Mouse (Mus musculus): ENCODE data around the gene Ankrd9.

Ankrd9 gene

DNA sequence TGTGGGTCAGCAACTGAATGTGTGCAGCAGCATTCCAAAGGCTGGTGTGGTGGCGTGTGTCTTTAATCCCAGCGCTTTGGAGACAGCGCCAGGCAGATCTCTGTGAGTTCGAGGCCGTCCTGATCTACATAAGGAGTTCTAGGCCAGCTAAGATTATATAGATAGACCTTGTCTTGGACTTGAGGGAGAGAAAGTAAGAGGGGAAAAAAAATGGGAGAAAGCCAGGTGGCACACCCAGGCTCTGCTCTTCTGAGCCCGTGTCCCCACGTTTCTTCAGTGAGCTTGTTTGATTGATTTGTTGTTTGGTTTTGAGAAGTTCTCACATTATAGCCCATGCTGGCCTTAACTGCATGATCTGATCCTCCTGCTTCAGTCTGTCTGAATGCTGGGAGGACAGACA, 11.7 kb upstream of the Ankrd9 start:
- no peak for DNase-seq (ENCODE audit: low spot score)

DNA sequence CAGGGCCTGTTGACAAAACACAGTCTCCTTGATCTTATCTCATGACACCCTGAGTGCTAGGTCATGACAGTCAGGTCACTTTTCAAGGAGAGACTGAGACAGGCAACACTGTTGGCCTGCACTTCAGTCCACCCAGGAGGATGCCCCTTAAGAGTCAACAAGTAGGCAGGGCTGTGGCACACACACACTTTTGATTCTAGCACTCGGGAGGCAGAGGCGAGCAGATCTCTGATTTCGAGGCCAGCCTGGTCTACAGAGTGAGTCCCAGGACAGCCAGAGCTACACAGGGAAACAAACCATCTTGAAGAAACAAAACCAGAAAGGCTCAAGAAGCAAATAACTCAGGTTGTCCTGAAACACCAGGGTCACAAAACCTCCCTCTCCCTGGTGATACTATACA, 10.6 kb upstream of the Ankrd9 start:
- no peak for DNase-seq (ENCODE audit: low spot score)

DNA sequence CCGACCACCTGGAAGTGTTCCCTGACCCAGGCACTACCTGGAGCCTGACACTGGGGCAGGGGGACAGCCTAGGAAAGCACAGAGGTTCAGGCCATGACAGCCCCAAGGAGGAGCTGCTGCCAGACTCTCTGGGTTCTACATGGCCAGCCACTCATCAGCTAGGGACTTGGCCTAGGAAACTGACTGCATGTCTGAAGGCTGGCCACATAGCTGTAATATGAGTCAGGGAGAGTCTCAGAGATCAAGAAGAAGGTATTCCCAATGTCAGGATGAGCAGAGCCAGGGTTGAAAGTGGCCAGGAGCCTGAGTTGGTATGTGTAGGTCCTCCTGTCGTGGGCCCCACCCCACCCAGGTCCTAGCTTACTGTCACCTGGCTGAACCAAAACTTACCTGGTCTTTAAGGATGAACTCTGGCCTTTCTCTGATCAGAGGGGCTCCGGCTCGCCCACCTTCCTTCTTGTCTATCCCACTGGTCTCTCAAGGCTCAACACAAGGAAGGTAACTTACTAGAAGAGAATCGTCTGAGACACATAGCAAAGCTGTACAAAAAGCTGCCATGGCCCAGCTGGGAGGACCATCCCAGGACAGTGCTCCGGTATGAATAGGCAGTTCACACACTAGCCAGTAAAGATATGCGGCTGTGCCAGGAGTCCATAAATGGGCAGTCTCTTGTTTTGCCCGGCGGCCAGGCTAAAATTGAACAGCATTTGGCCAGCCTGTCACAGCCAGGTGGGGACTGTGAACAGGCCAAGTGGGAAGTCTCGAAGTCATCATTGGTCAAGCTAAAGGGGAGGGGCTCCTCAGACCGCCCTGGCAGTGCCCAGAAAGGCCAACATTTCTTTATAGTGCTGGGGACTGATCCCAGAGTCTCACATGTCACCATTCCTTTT, 7.9 kb upstream of the Ankrd9 start:
- DNase-seq (ENCODE audit: low spot score), result no peak

DNA sequence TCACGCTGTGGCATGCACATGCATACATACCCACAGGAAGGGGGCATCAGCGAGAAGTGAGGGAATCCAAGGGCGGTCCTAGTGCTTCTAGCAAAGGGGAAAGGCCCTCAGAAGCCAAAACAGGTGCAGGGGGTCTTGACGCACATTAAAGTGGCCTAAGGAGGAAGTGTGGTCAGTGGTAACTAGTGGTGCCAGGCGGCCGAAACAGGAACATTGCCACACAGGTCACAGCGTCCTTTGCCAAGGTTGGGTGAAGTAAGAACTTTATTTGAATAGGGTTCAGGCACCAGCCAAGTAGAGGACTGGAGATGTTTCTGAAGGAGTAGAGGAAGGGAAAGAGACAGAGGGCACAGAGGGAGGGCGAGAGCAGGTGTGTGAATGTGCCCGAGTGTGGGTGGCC, 6.3 kb upstream of the Ankrd9 start:
- DNase-seq (ENCODE audit: low spot score), result no peak

DNA sequence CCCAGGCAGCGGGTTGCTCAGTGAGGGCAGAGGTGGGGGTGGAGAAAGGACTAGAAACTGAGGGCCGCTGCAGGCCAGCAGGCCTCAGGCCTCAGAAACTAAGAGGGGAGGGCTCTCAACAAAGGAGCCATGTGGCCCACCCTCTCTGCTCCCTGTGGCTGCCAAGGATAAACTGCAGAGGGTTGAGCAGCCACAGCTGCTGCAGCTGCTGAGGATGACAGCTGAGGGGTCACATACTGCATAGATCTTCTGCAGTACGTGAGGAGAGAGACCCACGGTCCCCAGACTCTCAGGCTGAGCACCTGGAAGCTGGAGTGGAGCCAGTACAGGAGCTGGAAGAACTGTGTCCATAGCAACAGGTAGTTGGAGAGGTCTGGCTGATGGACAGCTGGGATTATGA, 5.8 kb upstream of the Ankrd9 start:
- DNase-seq (ENCODE audit: low spot score), result no peak

DNA sequence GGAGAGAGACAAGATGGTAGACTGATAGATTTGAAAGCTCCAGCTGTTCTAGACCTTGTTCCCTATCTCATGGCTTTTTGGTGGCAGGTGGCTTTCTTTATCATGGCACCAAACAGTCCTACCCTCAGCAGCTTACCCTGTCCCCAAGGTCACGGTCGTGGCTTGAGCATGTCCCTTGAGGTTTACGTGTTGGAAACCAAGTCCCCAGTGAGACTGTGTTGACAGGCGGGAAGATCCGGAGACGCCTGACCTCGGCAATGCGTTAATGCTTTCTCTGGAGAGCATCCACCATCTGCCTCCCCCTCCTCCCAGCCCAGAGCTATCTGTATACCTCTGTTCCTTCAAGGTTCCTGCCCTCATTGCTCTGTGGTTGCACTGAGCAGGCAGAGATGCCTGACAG, 4.9 kb upstream of the Ankrd9 start:
- DNase-seq (ENCODE audit: low spot score), result no peak

DNA sequence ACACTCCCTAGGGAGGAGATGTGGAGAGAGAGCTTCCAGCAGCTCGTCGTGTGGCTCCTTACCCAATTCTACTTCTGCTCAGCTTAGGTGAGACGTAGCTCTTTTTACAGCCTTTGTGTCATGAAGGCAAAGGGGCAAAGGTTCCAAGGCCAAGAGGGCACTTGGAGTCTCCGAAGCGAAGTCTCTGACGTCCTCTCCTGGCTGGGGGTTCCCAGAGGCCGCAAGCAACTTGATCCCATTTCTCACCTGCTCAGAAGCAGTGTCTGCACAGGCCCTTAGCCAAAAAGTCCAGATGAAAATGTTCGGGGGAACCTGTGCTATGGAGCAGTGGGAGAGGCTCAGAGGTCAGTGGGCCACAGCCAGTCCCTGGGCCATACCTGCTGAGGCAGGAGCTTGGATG, 4.2 kb upstream of the Ankrd9 start:
- no peak for DNase-seq (ENCODE audit: low spot score)

DNA sequence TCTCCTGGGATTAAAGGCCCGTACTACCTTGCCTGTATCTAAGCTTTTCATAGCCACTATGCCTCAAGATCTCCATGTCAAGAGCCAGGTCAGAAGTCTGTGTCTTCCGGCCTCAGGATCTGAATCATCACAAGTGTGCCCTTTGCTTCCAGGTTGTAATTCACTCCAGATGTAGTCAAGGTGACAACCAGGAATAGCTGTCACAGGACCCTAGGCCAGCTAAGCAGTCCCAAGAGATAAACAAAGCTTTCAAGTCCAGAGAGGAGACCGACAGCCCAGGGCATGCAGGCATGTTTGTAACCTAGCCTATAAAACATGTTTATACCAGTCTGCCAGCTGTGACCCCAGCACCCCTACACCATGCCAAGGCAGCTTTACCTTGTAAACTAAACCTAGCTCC, 2.9 kb upstream of the Ankrd9 start:
- DNase-seq (ENCODE audit: low spot score), result no peak

DNA sequence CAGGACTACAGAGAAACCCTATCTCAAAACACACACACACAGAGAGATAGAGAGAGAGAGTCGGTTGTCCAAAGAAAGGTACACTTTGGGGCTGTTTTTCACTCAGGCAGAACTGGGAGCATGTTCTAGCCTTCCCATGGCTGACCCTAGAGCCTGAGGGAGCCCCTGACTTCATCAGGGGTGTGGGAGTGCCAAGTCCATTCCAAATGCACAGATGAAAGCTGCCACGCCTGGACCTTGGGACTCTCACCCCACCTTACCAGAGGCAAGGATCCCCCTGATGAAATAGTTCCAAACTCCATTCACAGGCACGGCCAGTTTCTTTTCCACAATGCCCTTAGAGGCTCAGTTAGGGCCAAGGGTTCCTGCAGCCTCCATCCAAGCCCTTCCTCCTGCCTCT, 968 bp upstream of the Ankrd9 start:
- no peak for DNase-seq (ENCODE audit: low spot score)

DNA sequence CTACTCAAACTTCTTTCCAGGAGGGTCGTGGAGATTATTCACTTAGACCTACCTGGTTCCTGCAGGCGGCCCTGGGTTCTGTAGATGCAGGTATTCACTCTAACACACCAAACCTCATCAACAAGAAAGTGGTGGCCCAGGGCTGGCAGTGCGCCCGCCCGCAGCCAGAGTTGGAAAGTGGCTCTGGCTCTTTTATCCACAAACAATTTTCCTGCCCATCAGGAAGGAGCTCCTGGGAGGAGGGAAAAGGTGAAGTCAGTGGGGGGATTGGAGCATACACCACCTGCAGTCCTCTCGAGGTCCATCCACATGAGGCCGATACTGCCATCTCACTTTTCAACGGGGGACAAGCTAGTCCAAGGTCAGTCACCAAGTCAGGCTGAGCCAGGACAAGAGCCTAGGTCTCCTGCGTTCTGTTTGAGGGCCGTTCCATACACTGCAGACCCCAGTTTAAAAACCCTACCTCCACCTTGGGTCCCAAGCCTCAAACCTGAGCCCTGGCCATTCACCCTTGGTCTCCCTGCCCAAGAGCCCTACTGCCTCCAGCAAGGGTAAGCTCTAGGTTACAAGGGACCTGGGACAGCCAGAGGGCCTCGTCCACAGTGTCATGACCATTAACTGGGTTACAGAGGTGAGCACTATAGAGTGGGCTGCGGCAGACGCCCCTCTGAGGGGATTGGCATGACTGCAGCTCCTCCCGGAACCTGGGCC, 789 bp downstream of the Ankrd9 start:
- DNase-seq (ENCODE audit: low spot score), result no peak

DNA sequence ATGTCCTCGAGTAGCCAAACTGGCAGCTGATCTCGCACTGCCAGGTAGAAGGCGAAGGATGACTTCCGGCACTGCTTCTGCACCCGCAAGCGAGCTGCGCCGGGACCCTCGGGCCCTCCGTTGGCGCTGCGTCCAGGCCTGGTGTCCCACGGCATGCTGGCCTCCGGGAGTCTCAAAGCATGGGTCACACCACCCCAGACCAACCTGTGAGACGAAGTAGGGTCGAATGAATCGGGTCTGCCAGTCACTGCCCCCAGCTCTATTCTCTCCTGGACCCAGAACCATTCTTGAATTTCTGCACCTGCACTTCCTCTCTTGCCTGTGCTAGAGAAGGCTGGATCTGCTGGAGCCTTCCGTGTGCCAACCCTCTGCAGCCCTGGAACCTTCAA, 1.5 kb downstream of the Ankrd9 start:
- DNase-seq (ENCODE audit: low spot score), result no peak

DNA sequence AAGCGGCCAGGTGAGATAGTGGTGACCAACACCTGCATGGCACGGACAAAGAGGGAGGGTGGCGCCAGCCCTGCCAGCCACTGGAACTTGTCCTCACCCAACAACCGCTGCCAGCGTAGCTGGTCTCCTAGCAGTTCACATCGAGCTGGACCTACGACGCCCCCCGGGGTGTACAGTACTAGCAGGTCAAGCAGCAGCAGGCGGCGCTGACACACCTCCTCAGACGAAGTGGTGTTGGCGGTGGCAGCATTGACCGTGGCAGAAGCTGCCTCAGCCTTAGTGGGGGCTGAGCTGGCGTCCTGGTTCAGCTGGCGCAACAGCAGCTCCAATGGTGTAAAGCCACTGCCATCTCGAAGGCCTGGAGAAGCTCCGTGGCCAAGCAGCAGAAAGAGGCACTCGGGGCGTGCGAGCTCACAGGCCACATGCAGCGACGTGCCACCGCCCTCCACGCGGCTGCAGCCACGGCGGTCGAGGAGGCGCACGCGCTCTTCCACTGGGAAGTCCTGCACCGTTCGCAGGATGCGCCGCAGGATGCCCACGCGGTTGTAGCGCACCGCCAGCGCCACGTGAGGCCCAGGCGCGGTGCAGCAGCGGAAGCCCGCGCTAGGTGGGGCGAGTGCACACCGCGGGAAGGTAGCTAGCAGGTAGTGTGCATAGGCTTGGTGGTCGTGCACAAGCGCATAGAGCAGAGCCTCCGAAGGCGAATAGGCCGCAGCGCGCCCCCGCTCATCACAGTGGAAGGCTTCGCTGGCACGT, 2.1 kb downstream of the Ankrd9 start:
- DNase-seq (ENCODE audit: low spot score), result no peak

DNA sequence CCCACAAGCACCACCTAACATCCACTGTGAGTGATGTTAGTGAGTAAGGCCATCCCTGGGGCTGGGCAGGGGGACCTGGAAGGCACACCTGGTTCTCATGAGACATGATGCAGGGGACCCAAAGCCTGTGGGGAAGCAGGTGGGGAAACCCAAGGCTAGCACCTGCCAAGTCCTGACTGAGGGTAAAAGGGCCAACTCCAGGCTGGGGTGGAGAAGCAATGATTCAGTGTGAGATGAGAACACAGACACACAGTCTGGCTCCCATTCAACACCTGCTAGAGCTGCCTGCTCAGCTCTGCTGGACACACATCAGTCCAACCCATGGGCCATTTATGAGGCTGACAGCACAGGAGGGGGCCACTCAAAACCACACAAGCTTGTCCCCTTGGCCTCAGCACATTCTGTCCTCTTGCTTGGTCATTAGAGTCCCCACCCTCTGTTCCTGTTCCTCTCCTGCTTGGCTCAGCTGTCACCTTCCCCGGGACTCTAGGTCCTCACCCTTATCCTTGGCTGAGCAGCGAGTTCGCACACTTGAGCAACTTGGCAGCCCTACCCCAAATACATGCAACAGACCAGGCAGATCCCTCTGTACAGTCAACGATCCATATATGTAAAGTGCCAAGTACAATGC, 2.9 kb downstream of the Ankrd9 start:
- DNase-seq (ENCODE audit: low spot score), result peak; percentile 27

DNA sequence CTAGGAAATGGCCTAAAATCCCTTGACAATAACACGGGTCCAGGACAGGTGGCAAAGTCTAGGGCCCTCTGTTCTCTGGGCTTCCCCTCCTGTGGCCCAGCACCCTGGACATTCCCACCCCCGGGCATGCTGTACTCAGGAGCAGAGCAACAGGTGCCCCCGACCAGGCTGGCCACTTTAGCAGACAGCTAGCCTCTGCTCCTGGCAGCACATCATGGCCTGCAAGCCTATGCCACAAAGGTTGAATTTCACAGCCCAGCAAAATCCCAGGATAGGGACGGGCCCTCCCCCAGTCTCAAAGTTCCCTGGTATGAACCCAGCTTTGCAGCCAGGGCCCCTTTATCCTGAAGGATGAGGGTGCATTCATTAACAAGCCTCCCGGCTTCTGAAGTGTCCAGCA, 3.5 kb downstream of the Ankrd9 start:
- DNase-seq (ENCODE audit: low spot score), result no peak

DNA sequence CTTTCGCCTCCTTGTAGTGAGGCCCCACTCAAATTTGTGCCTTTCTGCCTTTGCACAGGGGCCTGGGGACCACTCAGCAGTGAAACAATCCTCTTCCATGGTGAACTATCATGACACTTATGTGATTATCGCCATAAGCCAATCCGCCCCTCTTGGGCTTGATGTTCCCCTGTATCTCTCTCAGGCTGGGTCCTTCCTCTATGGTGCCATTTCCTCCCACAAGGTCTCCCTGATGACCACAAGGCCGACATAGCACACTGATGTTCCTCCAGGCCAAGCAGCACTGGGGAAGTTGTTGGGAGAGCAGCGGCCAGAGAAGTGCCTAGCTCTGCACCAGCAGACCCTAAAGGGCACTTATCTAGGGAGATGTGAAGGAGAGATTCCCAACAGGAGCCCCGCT, 4.1 kb downstream of the Ankrd9 start:
- DNase-seq (ENCODE audit: low spot score), result no peak

DNA sequence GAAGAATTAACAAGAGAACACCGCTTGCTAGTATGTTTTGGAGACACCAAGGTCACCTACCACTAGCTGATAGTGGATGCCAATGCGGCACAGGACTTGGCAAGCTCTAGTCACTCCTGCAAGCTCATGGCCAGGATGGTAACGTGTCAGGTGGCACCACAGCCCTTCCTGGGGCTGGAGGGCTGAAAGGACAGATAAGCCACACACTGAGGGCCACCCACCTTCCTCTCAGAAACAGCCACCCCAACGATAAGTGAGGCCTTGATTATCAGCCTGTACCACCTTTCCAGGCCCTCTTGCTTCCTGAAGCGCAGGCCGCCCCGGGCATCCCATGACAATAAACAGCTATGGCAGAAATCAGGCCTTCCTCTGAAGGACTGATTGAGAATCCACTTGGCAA, 4.5 kb downstream of the Ankrd9 start:
- DNase-seq (ENCODE audit: low spot score), result no peak

DNA sequence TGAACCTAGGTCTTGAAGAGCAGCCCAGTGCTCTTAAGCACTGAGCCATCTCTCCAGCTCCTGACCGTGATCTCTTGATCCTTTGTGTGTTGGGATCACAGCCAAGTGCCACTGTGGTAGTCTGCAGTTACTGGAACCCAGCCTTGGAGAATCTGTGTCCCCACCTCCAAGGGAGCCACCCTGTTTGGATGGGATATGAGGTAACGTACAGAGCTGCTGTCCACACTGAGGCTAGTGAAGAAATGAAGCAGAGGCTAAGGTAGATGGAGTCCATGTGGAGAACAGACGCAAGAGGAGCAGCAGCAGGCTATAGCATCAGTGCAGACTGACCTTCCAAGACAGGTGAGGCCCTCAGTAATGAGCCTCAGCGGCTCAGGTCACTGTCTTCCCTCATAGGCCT, 5.0 kb downstream of the Ankrd9 start:
- no peak for DNase-seq (ENCODE audit: low spot score)

DNA sequence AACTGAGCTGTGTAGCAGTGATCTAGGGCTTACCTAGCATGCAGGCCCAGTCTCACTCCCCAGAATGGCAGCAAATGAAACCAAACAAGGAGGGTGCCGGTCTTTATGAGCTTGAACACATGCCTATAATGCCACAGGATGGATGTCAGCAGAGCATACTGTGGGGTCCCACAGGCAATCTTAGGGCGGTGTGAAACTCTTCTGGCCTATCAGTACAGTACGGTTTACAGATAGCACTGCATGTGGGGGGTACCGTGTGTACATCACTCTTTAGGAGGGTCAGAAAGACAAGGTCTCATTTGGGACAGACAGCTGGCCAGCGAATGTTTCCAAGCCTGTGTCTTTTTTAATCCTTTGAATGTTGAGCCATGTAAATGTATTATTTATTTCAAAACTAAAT, 6.9 kb downstream of the Ankrd9 start:
- no peak for DNase-seq (ENCODE audit: low spot score)

DNA sequence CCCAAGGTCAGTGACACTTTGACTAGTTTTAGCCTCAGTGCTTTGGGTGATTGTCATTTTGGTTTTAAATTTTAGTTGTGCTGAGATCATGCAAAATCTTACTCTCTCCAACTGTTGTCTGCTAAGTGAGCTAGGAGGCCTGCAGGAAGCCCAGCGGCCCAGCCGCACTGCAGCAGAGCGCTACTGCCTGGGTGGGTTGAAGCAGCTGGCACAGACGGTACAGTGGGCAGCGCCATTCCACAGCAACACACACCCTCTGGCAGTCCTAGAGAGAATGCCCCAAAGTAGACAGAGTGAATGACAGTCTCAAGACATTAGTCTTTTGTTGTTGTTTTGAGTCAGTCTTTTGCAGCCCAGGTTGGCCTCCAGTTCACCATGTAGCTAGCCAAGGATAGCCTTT, 8.4 kb downstream of the Ankrd9 start:
- DNase-seq (ENCODE audit: low spot score), result no peak

DNA sequence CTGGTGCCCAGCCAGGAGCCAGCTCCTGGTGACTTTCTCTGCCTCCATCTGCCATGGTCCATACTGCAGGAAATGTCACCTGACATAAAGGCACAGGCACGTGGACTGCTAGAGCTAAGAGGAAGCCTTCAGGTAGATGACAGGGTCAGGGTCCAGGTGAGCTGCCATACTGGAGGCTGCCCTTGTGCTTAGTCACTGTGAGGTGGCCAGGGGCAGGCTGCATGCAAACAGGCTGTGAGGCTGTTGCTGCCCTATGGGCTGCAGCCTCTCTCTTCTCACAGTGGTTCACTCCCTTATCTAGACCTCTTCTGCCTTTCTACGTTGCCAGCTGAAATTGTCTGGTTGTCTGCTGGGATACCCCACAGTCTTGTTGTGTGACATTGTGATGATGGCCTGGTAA, 11.7 kb downstream of the Ankrd9 start:
- no peak for DNase-seq (ENCODE audit: low spot score)

DNA sequence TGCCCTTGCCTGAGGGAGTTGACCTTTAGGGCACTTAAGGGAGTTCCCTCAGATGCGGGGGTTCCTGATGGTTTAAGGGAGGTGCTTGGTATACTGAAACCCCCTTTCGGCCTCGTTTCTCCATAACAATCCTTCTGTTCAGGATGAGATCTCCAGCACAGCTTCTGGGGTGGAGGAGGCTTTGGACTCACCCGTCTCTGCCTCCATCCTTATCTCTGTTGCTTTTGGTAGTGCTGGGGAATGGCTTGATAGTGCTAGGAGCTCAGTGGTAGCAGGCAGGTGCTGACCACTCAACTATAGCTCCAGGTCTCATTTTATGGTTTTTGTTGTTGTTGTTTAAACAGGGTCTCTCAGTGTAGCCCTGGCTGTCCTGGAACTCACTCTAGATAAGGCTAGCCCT, 12.8 kb downstream of the Ankrd9 start:
- no peak for DNase-seq (ENCODE audit: low spot score)

DNA sequence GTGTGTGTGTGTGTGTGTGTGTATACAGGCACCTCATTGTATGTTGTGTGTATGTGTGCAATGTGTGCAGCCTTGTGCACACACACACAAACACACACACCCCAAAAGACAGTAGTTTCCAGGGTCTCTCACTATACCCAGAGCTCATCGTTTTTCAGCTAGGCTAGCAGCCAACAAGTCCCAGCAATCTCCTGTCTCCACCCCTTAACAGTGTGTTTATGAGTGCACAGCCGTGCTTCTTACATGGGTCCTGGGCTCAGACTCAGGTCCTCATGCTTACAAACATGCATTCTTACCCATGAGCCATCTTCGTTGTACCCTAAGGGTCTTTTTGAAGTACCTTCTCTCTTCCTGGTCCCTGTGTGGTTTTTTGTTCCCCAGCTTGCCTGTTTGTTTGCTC, 13.3 kb downstream of the Ankrd9 start:
- no peak for DNase-seq (ENCODE audit: low spot score)

DNA sequence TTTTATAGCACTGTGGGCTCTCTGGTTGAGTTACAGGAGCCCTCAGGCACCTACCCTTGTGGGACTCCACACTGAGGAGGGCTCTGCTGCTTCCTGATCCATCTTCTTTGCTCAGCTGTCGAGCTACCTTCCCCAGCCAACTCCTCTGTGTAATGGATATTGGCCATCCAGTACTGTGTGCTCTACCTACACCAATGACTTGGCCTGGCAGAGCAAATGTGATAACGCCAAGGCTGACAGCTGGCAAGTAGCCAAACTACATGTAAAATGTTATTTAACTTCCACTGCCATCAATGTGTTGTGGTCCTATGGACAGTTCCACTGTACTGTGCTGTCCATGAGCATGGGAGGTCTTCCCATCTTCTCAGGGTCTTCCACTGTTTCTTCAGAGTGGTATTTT, 16.9 kb downstream of the Ankrd9 start:
- no peak for DNase-seq (ENCODE audit: low spot score)
